Mouse (Mus musculus) neural tube, embryonic 15.5 days (tissue): ENCODE results near the gene Zranb3. TPM values are rescaled to one million over a fixed set of nuclear protein-coding genes. Genes with fewer than 3 reads are reported as not detected.

ENCODE experiments used
- ATAC-seq: fragments of 200-750 bp; cut with Nextera tagmentation; 2 replicates; pipeline ENCODE4 v1.8.0; 2017; ENCODE audit warnings: mild to moderate bottlenecking, moderate TSS enrichment, moderate library complexity; ENCODE audit not compliant: low FRiP score
- H3K27ac ChIP-seq: fragments of 300-500 bp; sonication (generic); replicated peaks from 2 replicates; pipeline ENCODE4 v1.5.1; 2015; ENCODE audit warnings: mild to moderate bottlenecking, inconsistent platforms
- H3K27me3 ChIP-seq: fragments of 300-500 bp; sonication (generic); replicated peaks from 2 replicates; pipeline ENCODE4 v1.6.1; 2015; ENCODE audit warnings: inconsistent platforms
- H3K36me3 ChIP-seq: fragments of 300-500 bp; sonication (generic); 2 replicates; pipeline ENCODE4 v1.6.1; 2015; ENCODE audit warnings: inconsistent platforms
- H3K4me1 ChIP-seq: fragments of 300-500 bp; sonication (generic); 2 replicates; pipeline ENCODE4 v1.6.1; 2015; ENCODE audit warnings: inconsistent platforms
- H3K4me2 ChIP-seq: fragments of 300-500 bp; sonication (generic); 2 replicates; pipeline ENCODE4 v1.6.1; 2015; ENCODE audit warnings: inconsistent platforms, mild to moderate bottlenecking, moderate library complexity
- H3K4me3 ChIP-seq: fragments of 300-500 bp; sonication (generic); replicated peaks from 2 replicates; pipeline ENCODE4 v1.5.1; 2015; ENCODE audit warnings: mild to moderate bottlenecking, inconsistent platforms
- H3K9ac ChIP-seq: fragments of 300-500 bp; sonication (generic); replicated peaks from 2 replicates; pipeline ENCODE4 v1.6.1; 2015; ENCODE audit warnings: mild to moderate bottlenecking, inconsistent platforms
- H3K9me3 ChIP-seq: fragments of 300-500 bp; sonication (generic); replicated peaks from 2 replicates; pipeline ENCODE4 v1.6.1; 2016; ENCODE audit warnings: inconsistent platforms
- WGBS: fragments of 180-500 bp; shearing (Covaris S2); methylation state at CpG from one replicate; pipeline ENCODE4 v1.1.7; 2015; ENCODE audit warnings: mixed read lengths; 5-methylcytosine and 5-hydroxymethylcytosine counted together
- polyA plus RNA-seq: library from polyadenylated mRNA; unstranded; fragments of >200 nt; fragmentation: Nextera tagmentation; extraction: Ambion mirVana; gene quantifications from 2 replicates; pipeline ENCODE4 v1.2.1, GENCODE M21; 2015

Gene Zranb3
- polyA plus RNA-seq, 1 experiment from 2014 or later = 4.1 TPM

- H3K36me3 ChIP-seq = no peaks in the 10 kb centered on the region
- no peak overlapping the region for H3K27ac ChIP-seq
- no peaks in the 10 kb centered on the region for H3K9me3 ChIP-seq
- 81% methylated on average over 5 of the region's 5 CpGs for WGBS
- no peaks in the 10 kb centered on the region for H3K4me1 ChIP-seq
- ATAC-seq = no peak
- no peak overlapping the region for H3K9ac ChIP-seq
- H3K27me3 ChIP-seq = no peaks in the 10 kb centered on the region
- no peak overlapping the region for H3K4me2 ChIP-seq
- no peak overlapping the region for H3K4me3 ChIP-seq
Measured at GRCm38 (mm10) chr1:128080936-128081696, 21.7 kb downstream of the Zranb3 start.

GRCm38 (mm10) chr1:128078646-128079045, 24.2 kb downstream of the Zranb3 start:
- H3K27me3 ChIP-seq = no peaks in the 10 kb centered on the region
- 100% methylated on average over 1 of the region's 1 CpGs for WGBS

GRCm38 (mm10) chr1:128077788-128078187, 25.1 kb downstream of the Zranb3 start:
- Histone ChIP-seq H3K36me3 (no peaks in the 10 kb centered on the region), H3K9me3 (no peaks in the 10 kb centered on the region), H3K9ac (no peak overlapping the region), H3K4me3 (no peak overlapping the region), H3K4me2 (no peak overlapping the region), H3K27me3 (no peaks in the 10 kb centered on the region), H3K4me1 (no peaks in the 10 kb centered on the region), H3K27ac (no peak overlapping the region)
- WGBS = 92% methylated on average over 2 of the region's 2 CpGs
- ATAC-seq = no peak

More at GRCm38 (mm10) chr1:128078646-128079045, 24.2 kb downstream of the Zranb3 start:
- H3K27ac ChIP-seq = no peak overlapping the region
- no peaks in the 10 kb centered on the region for H3K4me1 ChIP-seq
- no peaks in the 10 kb centered on the region for H3K9me3 ChIP-seq
- ATAC-seq = no peak
- H3K36me3 ChIP-seq = no peaks in the 10 kb centered on the region
- no peak overlapping the region for H3K9ac ChIP-seq
- no peak overlapping the region for H3K4me3 ChIP-seq
- no peak overlapping the region for H3K4me2 ChIP-seq

GRCm38 (mm10) chr1:128076791-128077479, 25.9 kb downstream of the Zranb3 start:
- Histone ChIP-seq H3K27ac (no peak overlapping the region), H3K36me3 (no peaks in the 10 kb centered on the region), H3K9ac (no peak overlapping the region), H3K4me1 (no peaks in the 10 kb centered on the region), H3K4me2 (no peak overlapping the region), H3K4me3 (no peak overlapping the region), H3K9me3 (no peaks in the 10 kb centered on the region), H3K27me3 (no peaks in the 10 kb centered on the region)
- no peak for ATAC-seq
- WGBS = 82% methylated on average over 8 of the region's 8 CpGs

- Histone ChIP-seq H3K27ac (no peak overlapping the region), H3K36me3 (no peaks in the 10 kb centered on the region), H3K9ac (no peak overlapping the region), H3K27me3 (no peaks in the 10 kb centered on the region), H3K4me2 (no peak overlapping the region), H3K4me1 (no peaks in the 10 kb centered on the region), H3K4me3 (no peak overlapping the region), H3K9me3 (no peaks in the 10 kb centered on the region)
- 95% methylated on average over 6 of the region's 6 CpGs for whole genome bisulfite sequencing
- no peak for ATAC-seq
Measured at GRCm38 (mm10) chr1:128073051-128073450, 29.8 kb downstream of the Zranb3 start.

- H3K9ac ChIP-seq = no peak overlapping the region
- no peak overlapping the region for H3K4me3 ChIP-seq
- ATAC-seq = no peak
- H3K9me3 ChIP-seq = no peaks in the 10 kb centered on the region
- no peak overlapping the region for H3K27ac ChIP-seq
- no peaks in the 10 kb centered on the region for H3K27me3 ChIP-seq
- H3K4me2 ChIP-seq = no peak overlapping the region
- 98% methylated on average over 3 of the region's 3 CpGs for WGBS
- no peaks in the 10 kb centered on the region for H3K36me3 ChIP-seq
- H3K4me1 ChIP-seq = no peaks in the 10 kb centered on the region
Measured at GRCm38 (mm10) chr1:128070003-128070402, 32.8 kb downstream of the Zranb3 start.

- Histone ChIP-seq H3K36me3 (no peaks in the 10 kb centered on the region), H3K4me3 (no peak overlapping the region), H3K27ac (no peak overlapping the region), H3K9ac (no peak overlapping the region), H3K27me3 (no peaks in the 10 kb centered on the region), H3K9me3 (no peaks in the 10 kb centered on the region), H3K4me2 (no peak overlapping the region), H3K4me1 (no peaks in the 10 kb centered on the region)
- 74% methylated on average over 2 of the region's 2 CpGs for WGBS
- no peak for ATAC-seq
Measured at GRCm38 (mm10) chr1:128068945-128069397, 33.9 kb downstream of the Zranb3 start.

GRCm38 (mm10) chr1:128064716-128065115, 38.1 kb downstream of the Zranb3 start:
- ATAC-seq = no peak
- no peaks in the 10 kb centered on the region for H3K4me1 ChIP-seq
- no peak overlapping the region for H3K9ac ChIP-seq
- WGBS = 95% methylated on average over 6 of the region's 6 CpGs
- no peaks in the 10 kb centered on the region for H3K9me3 ChIP-seq
- no peaks in the 10 kb centered on the region for H3K27me3 ChIP-seq
- H3K4me2 ChIP-seq = no peak overlapping the region
- H3K4me3 ChIP-seq = no peak overlapping the region
- H3K36me3 ChIP-seq = no peaks in the 10 kb centered on the region
- no peak overlapping the region for H3K27ac ChIP-seq

- 90% methylated on average over 1 of the region's 1 CpGs for WGBS
- no peaks in the 10 kb centered on the region for H3K9me3 ChIP-seq
- no peak overlapping the region for H3K4me3 ChIP-seq
- H3K4me2 ChIP-seq = no peak overlapping the region
- no peaks in the 10 kb centered on the region for H3K4me1 ChIP-seq
- no peaks in the 10 kb centered on the region for H3K27me3 ChIP-seq
- no peak overlapping the region for H3K27ac ChIP-seq
- H3K36me3 ChIP-seq = no peaks in the 10 kb centered on the region
- ATAC-seq = no peak
- no peak overlapping the region for H3K9ac ChIP-seq
Measured at GRCm38 (mm10) chr1:128062167-128062566, 40.7 kb downstream of the Zranb3 start.

- Histone ChIP-seq H3K4me3 (no peak overlapping the region), H3K9ac (no peak overlapping the region), H3K9me3 (no peaks in the 10 kb centered on the region), H3K36me3 (no peaks in the 10 kb centered on the region), H3K4me2 (no peak overlapping the region), H3K27me3 (no peaks in the 10 kb centered on the region), H3K4me1 (no peaks in the 10 kb centered on the region), H3K27ac (no peak overlapping the region)
- WGBS = 78% methylated on average over 1 of the region's 1 CpGs
- ATAC-seq = no peak
Measured at GRCm38 (mm10) chr1:128061401-128061800, 41.4 kb downstream of the Zranb3 start.

- Histone ChIP-seq H3K36me3 (no peaks in the 10 kb centered on the region), H3K27me3 (no peaks in the 10 kb centered on the region), H3K9me3 (no peaks in the 10 kb centered on the region), H3K4me3 (no peak overlapping the region), H3K9ac (no peak overlapping the region), H3K4me1 (no peaks in the 10 kb centered on the region), H3K27ac (no peak overlapping the region), H3K4me2 (no peak overlapping the region)
- ATAC-seq = no peak
- 79% methylated on average over 8 of the region's 8 CpGs for WGBS
Measured at GRCm38 (mm10) chr1:128060655-128061344, 42.0 kb downstream of the Zranb3 start.

- H3K4me1 ChIP-seq = no peaks in the 10 kb centered on the region
- H3K4me2 ChIP-seq = no peak overlapping the region
- ATAC-seq = no peak
- no peak overlapping the region for H3K4me3 ChIP-seq
- WGBS = 95% methylated on average over 5 of the region's 5 CpGs
- no peaks in the 10 kb centered on the region for H3K9me3 ChIP-seq
- no peak overlapping the region for H3K27ac ChIP-seq
- H3K27me3 ChIP-seq = no peaks in the 10 kb centered on the region
- no peak overlapping the region for H3K9ac ChIP-seq
- H3K36me3 ChIP-seq = no peaks in the 10 kb centered on the region
Measured at GRCm38 (mm10) chr1:128058625-128059024, 44.2 kb downstream of the Zranb3 start.
